Mouse (Mus musculus) brain, adult 2 months (tissue): ENCODE data around the gene Klk13.

Experiments used
- DNase-seq: peaks from one replicate; pipeline ENCODE4 v3.0.0; 2011; ENCODE audit warnings: low read depth, low spot score

Gene Klk13

GRCm38 (mm10) chr7:43771916-43772315, 59.5 kb downstream of the Klk13 start:
- no peak for DNase-seq

DNA sequence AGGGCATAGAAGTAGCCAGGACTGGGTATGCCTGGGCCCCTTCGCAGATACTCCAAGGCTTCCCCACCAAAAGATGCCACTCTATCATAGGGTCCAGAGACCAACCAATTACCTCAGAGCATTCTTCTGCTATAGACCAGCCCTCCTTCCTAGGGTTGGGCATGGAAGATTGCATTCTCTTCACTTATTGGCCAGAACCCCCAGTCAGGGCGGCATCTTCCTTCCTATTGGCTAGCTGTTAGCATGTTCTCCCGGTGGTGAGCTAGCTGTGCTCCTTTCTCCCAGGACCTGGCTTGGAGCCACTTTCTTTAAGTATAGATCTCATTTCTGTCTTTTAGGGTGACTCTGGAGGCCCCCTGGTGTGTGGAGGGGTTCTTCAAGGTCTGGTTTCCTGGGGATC, 60.5 kb downstream of the Klk13 start:
- DNase-seq, result no peak

DNA sequence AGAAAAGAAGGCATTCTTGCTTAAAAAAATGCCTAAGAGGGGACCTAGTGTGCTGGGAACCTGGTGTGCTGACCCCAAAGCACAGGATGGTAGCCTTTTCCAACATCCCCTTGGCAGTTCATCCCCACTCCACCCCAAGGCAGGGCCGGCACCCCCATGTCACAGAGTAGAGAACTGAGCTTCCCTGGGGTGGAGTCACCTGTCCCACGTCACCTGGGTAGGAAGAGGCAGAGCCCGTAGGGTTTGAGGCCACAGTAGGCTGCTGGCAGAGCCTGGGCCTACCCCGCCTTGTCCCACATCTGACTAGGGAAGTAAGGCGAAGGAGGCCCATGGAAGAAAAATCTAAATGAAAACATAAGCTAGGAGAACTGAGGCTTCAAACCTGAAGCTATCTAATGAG, 62.0 kb downstream of the Klk13 start, which contains the start of gene Klk11:
TSS of gene Klk11 (plus strand) at position 241 of the 400 bp plus-strand sequence.
- DNase-seq, result no peak

DNA sequence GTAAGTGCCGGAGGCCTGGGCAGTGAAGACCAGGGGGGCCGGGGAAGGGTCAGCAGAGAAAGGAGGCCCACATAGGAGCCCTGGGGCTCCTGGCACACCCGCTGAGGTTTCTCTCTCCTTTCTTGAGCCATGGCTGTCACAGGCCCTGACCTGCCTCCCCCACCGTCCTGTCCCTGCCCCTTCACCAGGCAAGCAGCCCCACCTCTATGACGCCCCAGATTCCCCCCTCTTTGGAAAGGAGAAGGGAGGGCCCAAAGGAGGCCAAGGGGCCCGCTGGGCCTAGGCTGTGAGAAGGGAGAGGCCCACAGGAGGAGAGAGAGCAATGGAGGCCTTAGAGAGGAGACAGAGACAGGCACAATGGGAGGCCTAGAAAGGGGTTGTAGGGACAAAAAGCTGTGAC, 62.4 kb downstream of the Klk13 start:
- no peak for DNase-seq

GRCm38 (mm10) chr7:43775311-43776057, 63.1 kb downstream of the Klk13 start:
- no peak for DNase-seq

DNA sequence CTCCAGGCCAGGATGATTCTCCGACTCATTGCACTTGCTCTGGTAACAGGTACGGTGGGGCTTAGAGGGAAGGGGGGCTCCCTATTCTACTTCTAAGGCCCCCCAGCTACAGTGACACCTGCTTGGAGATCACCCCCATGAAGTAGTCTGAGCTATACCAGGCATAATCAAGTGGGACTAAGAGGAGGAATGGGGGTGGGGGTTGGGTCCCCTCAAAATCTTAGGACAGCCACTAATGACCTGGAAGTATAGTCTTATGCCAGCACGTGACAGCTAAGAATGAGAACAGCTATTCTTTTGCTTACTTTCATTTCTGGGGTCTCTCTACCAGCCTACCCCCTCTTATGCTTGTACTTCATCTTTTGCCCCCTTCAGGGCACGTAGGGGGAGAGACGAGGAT, 64.1 kb downstream of the Klk13 start:
- DNase-seq, result no peak
